Mouse (Mus musculus) c-Kit-positive CD71-negative TER-119-negative erythroid progenitor cells, embryonic 14.5 days (primary cell): ENCODE data around the gene Slc9a1.

Source experiments
- DNase-seq: peaks from one replicate; pipeline ENCODE4 v3.0.0-alpha.2; 2013; ENCODE audit warnings: low read depth

Slc9a1 gene

GRCm38 (mm10) chr4:133439460-133440376, 70.2 kb downstream of the Slc9a1 start:
- DNase-seq = no peak

GRCm38 (mm10) chr4:133440377-133440795, 70.9 kb downstream of the Slc9a1 start:
- no peak for DNase-seq

GRCm38 (mm10) chr4:133442194-133442593, 72.7 kb downstream of the Slc9a1 start:
- DNase-seq = no peak

GRCm38 (mm10) chr4:133443085-133443484, 73.6 kb downstream of the Slc9a1 start:
- no peak for DNase-seq

- DNase-seq = no peak
Measured at GRCm38 (mm10) chr4:133445727-133446126, 76.2 kb downstream of the Slc9a1 start.

GRCm38 (mm10) chr4:133447366-133447765, 77.9 kb downstream of the Slc9a1 start:
- DNase-seq = no peak

GRCm38 (mm10) chr4:133447967-133448366, 78.5 kb downstream of the Slc9a1 start:
- no peak for DNase-seq

- no peak for DNase-seq
Measured at GRCm38 (mm10) chr4:133448708-133449388, 79.3 kb downstream of the Slc9a1 start.

- DNase-seq = no peak
Measured at GRCm38 (mm10) chr4:133449726-133450125, 80.2 kb downstream of the Slc9a1 start.

- peak; percentile 77 for DNase-seq
Measured at GRCm38 (mm10) chr4:133451536-133451935, 82.0 kb downstream of the Slc9a1 start.

- DNase-seq = no peak
Measured at GRCm38 (mm10) chr4:133452433-133452832, 82.9 kb downstream of the Slc9a1 start.

GRCm38 (mm10) chr4:133458044-133458443, 88.5 kb downstream of the Slc9a1 start:
- no peak for DNase-seq

GRCm38 (mm10) chr4:133460006-133460405, 90.5 kb downstream of the Slc9a1 start:
- no peak for DNase-seq

GRCm38 (mm10) chr4:133460796-133461325, 91.4 kb downstream of the Slc9a1 start:
- no peak for DNase-seq

- DNase-seq = no peak
Measured at GRCm38 (mm10) chr4:133461362-133461761, 91.9 kb downstream of the Slc9a1 start.

GRCm38 (mm10) chr4:133463184-133463583, 93.7 kb downstream of the Slc9a1 start:
- DNase-seq = no peak

GRCm38 (mm10) chr4:133468080-133468479, 98.6 kb downstream of the Slc9a1 start:
- peak; percentile 70 for DNase-seq

- DNase-seq = no peak
Measured at GRCm38 (mm10) chr4:133469122-133469521, 99.6 kb downstream of the Slc9a1 start.

GRCm38 (mm10) chr4:133471135-133471821, 101.8 kb downstream of the Slc9a1 start:
- no peak for DNase-seq
